Mouse (Mus musculus) kidney, adult 9 months (tissue): Measurements from ENCODE around the gene Lyrm9.

ENCODE experiments used
- DNase-seq: peaks from one replicate; pipeline ENCODE4 v3.0.0; 2022

Gene Lyrm9

DNA sequence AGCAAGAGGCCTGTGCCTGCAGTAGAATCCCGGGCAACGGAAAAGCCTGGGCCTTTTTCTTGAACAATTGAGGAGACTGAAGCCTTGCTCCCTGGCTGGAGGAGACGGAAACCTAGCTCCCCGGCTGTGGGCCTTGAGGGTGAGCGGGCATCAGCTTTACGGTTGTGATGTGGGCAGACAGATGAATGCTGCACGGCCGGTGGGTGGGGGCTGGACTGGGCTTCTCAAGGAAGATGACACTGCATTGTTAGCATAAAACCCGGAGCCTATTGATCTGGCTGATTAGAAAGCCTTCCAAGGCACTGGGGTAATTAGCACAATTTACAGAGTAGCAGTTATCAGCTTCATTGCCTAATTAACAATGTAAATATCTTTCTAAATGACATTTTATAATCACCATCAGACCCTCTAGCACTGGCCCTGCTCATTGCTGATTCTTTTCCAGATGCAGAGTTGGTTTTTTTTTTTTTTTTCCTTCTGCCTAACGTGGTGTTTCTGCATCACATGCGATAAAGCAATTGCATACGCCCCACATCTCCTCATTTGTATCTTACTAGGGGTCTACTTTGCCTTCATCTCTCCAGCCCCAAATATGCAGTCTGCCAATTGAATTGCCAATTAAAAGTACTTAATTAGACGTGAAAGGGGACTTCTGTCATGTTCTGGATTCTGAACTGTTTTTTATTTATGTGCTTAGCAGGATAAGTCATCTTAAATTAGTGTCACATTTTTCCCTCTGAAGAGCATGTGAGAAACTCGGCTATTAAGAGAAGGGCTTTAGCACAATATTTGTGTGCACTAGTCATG lies 10.2 kb upstream of the Lyrm9 start:
- no peak for DNase-seq

DNA sequence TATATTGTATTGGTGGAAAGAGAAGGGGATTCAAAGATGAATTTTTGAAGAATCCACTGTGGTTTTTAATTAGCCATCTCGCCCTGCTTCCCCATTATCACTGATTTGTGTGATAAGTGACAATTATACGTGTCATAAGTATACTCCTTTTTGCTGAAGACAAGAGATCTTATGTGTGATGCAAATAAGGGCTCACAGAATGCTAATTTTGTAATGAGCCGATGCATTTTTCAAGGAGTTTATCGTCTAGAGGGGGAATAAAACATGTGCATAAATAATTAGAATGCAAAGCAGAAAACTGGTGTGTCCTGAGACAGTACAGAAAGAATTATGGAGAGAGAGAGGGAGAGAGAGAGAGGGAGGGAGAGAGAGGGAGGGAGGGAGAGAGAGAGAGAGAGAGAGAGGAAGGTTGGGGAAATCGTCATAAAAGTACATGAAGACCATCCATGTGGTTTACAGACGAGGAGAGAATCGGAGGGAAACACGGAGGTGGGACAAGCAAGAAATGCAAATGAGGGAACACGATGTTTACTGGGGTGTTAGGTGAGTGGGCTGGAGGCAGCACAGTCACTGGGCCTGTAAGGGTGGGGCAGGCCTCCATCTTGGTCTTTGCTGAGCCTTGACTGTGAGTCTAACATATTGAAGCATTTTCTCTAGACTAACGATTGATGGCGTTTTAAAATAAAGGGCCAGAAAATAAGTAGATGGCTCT lies 8.9 kb upstream of the Lyrm9 start:
- no peak for DNase-seq

DNA sequence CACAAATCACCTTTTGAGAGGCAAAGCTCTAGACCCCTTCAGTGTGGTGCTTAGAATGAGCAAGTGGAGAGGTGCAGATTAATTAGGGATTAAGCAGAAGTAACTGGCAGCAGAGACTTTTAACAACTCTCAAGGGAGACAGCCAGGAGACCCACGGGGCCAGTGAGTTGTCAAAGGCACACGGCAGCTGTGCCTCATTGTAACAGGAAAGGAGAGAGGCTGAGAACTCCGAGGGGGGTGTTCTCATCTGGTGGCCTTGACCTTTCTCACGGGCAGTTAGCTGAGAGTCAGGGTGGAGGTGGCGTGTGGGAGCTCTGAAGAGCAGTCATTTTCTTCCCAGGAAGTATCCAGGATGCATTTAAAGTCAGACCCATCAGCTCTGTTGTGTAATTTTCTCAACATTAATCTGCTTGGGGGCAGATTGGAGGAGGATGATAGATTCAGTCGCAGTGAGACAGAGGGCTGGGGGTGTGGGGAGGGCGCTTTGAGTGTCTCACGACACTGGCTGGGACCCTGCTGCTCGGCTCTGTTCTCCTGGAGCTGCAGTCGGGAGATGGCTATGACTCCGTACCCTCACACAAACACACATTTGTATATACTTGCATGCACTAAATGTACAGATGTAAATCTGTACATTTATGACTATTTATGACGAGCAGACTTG lies 5.9 kb upstream of the Lyrm9 start:
- no peak for DNase-seq

DNA sequence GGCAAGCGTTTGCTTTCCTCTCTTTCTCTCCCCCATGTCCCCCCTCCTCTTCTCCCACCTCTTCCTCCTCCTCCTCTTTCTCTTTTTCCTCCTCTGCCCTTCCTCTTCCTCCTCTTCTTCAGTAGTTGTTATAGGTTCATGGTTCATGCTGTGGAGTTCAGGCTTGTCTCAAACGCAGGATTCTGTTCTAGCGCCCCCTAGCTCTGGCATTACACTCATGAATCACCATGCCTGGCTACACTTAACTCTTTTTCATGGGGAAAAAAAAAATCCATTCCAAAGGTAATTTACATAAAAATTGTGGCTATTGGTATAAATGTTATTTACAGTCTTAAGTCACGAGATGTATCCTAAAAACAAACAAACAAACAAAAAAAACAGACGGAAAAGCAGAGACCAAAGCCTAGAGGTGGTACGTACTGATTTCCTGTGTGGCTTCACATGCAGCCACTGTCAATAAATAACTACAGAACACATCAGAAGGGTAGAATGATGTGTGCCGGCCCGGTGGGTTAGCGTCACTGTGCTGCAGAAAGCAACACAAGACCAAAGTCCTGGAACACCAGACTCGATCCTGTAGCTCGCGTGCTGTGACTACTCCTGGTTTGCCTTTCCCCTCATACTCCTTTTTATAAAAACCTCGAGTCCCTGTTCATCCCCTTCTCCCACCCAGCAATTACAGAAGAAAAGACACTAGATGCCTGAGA lies 3.4 kb upstream of the Lyrm9 start:
- DNase-seq: peak; percentile 75

DNA sequence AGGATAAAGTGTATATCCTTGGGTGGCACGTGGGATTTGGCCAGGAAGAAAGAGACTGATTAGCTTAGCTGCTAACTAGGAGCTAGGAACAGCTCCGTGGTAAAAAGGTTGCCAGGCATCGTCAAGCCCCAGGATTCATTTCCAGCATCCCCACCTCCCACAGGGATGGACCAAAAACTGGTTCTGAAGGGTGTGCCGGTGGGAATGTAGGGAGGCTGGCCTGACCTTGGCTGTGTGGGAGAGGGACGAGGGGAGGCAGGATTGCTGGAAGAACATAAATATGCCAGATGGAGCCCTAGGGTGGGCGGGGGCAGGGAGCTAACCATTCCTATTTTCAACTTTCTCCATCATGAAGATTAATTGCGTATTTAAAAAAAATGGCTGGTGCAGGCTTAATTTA lies 1.2 kb downstream of the Lyrm9 start:
- no peak for DNase-seq

DNA sequence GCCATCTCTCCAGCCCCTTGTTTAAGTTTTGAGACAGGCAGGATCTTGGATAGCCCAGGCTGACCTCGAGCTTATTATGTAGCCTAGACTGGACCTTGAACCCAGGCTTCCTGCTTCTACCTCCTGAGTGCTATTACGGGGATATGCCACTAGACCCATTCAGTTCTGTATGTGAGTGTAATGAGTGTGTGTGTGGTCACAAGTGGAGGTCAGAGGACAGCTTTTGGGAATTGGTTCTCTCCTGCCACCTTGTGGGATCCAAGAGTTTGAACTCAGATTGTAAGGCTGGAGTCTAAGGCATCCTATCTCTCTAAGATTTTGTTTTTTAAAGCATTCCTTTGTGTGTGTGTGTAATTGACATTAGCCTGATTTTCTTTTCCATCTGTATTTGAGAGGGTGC lies 2.0 kb downstream of the Lyrm9 start:
- DNase-seq: peak; percentile 67

DNA sequence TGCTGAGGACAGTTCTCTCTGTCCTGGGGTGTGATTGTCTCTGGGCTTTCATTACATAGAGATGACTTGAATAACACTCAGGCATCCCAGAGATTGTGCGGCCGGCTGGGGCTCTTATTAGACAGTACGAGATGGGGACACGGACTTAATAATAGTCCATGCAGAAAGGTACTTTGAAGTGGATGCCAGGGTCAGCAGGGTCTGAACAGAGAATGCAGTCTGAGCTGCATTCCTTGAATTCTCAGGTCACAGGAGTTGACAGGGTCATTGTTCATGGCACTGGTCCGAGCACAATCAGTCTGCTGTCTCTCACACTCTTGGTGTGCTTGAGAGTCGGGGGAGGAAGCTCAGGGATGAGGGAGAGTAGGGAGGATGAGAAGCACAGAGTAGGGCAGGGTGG lies 3.0 kb downstream of the Lyrm9 start:
- peak; percentile 54 for DNase-seq

DNA sequence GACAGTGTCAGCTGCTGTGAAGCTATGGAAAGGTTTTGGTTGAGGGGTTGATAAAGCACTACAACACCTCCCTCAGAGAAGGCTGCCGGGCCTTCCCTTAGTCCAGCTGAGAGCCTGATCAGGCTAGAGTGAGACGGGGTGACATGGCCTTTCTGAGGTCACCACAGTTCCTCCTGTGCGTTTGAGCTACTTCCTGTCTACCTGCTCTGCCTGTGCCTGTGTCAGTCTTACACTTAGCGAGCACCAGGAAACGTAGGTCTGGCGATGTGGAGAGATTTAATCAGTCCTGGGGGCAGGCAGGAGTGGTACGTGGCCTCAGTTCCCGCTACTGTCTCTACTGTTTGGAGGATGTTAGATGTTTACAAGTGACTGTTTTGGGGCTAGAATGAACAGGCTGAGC lies 3.8 kb downstream of the Lyrm9 start:
- DNase-seq: no peak

DNA sequence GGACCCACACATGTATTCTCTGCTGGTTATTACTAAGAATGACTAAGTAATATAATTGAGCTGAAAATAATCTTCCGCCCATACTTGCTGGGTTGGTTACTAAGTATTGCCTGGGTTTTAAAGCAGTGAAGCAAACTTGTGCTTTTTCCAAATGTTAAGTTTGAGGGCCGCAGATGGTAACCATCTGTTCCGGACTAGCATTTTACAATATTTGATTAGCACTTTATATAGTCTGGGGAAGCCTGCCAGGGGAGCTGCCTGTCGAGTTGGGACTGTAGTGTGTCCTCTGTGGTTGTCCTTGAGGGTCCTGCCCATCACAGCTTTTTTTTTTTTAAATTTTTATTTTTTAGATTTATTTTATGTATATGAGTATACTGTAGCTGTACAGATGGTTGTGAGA lies 5.3 kb downstream of the Lyrm9 start:
- DNase-seq: no peak

DNA sequence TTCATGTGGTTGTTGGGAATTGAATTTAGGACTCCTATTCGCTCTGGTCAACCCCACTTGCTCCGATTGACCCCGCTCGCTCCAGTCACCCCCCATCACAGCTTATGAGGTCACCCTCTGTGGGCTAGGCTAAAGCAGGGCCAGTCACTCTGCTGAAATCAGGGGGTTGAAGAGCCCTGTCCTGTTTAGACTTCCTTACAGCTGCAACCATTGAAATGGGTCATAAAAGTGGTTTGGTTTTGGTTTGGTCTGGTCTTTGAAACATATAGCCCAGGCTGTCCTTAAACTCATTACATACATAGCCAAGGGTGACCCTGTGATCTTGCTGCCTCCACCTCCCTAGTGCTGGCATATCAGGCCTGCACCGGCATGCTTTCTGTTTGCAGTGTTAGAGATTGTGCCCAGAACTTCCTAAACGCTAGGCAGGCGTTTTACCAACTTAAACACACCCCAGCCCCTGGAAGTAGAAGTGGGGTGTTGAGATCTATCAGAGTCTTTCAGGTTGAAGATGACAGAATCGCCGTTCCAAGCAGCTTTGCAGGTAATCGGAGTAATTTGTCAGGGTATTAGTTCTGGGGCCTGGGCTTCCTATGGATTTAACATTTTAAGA lies 5.8 kb downstream of the Lyrm9 start:
- no peak for DNase-seq

DNA sequence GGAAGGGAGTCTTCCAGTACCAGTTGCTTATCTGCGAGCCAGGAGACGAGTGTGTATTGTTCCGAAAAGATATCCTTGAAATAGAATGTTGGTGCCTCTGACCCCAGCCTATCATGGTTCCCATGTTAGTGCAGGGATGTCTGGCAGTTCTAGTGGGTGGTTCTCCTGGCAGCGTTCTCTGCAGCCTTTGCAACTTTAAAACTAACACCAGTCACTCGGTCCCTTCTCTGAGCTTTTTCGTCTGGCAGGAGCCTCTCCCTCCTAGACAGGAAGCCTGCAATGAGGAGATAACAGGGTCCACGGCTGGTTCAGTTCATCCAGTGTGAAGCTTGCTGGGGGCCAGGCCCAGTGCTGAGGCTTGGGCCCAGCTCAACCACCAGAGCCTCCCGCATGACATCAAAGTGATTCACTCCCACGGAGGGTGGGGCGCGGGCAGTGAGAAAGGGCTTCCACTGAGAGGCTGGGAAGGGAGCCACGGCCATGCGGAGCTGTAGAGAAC lies 6.5 kb downstream of the Lyrm9 start:
- DNase-seq: peak; percentile 62

DNA sequence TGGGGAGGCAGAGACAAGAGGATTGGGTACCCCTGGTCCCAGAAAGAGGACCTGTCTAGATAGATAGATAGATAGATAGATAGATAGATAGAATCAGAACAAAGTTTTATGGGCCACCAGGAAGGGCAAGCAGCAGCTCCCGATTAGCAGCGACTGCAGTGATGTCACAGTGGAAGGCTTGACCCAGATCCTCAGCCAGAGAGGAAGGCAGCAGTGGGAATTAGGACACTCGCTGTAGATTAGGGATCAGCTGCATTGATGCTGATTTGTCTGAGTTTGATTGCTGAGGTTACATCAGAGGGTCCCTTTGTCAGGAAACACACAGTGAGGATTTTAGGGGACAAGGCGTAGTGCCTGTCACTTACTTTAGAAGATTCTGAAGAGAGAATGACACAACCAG lies 10.1 kb downstream of the Lyrm9 start:
- DNase-seq: no peak

DNA sequence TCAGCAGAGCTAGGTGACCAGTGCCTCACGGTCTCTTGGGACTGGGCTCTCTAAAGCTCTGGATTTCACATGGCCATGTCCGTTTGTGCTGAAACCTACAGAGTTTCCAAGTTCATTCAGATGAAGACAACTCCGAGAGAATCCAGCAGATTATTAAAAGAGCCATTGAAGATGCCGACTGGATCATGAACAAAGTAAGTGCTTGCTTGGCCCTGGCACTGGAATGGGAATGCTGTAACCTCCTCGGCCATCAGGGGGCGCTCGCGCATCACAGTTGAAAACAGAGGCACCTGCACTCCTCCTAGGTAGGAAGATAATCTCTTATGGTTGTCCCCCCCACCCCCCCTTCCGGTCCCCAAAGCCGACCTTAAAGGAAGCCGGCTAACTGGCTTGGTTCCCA lies 11.6 kb downstream of the Lyrm9 start:
- peak; percentile 67 for DNase-seq

DNA sequence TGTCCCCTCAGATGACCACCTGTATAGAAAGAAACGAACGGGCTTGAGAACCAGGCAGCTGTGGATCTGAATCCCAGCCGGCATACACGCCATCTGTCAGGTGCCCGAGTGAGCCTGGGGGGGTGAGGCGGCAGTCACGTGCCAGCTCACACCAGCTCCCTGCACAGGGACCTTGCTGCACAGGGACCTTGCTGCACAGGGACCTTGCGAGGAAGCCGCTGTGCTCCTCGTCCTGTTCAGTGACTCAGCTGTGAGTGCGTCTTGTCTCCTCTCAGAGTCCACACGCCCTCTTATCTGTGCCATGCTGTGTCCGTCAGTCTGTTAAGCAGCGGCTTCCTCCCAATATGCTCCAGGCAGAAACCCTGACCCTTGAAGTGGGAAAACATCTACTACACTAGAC lies 13.1 kb downstream of the Lyrm9 start:
- DNase-seq: no peak

DNA sequence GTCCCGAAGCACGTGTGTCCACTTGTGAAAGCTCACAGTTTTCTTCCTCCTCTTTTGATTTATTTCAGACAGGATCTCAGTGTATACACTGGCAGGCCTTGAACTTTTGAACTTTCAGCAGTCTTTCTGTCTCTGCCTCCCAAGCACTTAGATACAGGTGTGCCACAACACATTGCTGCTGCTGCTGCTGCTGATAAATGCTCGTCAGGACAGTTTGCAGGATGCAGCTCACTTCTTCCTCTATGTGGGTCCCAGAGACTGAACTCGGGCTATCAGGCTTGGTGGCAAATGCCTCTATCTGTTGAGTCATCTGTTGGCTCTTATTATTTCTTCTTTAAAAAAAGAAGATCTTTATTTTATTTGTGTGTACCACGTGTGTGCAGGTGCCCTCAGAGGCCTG lies 13.8 kb downstream of the Lyrm9 start:
- no peak for DNase-seq

DNA sequence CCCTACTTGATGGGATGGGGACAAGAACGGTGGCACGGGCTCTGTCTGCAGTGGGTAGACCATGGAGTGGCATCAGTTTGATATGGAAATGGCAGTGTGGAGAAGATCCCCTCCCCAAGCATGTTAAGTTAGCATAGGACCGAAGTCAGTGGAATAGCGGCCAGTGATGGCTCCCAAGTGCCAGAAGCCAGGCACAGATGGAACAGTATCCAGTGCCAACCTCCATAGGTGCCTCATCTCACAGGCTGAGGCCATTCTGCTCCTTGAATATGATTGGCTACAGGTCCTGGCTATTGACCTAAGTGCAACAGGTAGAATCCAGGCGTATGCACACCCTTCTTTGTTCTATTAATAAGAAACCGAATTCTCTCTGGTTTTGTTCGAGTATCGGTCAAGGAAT lies 15.6 kb downstream of the Lyrm9 start:
- no peak for DNase-seq

DNA sequence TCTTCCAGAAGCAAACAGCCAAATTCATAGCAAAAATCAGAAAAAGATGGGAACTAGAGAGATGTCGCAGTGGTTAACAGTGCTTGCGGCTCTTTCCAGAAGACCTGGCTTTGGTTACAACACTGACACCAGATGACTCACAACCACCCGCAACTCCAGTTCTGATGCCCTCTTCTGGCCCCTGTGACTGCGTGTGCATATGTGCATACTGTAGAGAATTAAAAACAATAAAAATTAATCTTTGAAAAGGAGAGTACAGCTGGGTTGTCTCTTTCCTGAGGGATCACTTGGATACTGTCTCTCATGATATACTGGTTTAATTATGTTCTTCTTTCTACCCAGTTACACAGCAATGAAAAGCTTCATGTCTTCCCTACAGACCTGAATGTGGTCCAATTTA lies 20.2 kb downstream of the Lyrm9 start:
- DNase-seq: peak; percentile 2

DNA sequence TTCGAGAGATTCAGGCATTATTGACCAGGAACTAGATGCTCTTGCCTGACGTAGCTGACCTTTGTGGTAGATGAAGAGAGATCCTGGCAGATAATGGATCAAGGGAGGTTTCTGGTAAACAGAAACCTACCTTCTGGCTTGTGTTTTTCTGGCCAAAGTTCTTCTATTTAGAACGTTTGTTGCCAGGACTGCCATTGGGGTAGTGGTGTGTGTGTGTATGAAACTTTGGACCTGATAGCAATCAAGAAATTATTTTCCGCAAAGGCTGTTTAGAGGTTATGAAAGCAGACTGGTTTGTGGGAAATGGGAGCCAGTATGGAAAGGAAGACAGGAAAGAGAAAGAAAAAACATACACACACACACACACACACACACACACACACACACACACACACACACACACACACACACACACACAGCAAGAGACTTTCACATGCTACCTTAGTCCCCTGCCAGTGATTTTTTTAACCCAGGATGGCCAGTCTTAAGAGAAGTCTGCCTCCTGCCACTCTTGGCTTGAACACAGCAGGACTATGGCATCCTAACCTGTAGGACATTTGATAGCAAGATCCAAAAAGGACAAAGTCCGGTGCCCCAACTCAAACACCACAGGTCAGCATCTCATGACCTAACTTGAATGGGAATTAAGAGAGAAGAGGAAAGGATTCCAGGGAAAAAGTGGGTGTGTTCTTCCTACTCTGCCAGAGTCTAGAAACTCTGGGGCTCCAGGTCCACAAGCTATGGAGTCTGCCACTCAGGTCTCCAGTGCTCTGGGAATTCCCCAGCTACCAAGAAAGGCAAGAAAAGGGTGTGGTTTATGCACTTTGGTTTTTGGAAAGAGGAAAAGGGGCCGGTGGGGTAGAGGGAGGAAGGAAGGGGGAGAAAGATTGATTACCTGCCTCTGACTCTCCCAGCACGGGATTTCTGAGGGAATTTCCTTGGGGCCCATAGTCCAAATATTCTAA lies 21.8 kb downstream of the Lyrm9 start:
- DNase-seq: peak; percentile 22

DNA sequence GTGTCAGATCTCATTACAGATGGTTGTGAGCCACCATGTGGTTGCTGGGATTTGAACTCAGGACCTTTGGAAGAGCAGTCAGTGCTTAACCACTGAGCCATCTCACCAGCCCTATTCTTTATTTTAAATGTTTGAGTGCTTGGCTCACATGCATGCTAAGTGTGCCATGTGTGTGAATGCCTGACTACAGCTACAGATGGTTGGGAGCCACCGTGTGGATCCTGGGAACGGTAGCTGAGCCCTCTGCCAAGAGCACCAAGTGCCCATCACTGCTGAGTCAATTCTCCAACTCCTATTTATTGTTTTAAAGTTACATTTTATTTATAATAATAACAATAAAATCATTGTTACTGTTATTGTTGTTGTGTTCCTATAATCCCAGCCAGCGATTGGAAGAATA lies 23.5 kb downstream of the Lyrm9 start:
- DNase-seq: no peak

DNA sequence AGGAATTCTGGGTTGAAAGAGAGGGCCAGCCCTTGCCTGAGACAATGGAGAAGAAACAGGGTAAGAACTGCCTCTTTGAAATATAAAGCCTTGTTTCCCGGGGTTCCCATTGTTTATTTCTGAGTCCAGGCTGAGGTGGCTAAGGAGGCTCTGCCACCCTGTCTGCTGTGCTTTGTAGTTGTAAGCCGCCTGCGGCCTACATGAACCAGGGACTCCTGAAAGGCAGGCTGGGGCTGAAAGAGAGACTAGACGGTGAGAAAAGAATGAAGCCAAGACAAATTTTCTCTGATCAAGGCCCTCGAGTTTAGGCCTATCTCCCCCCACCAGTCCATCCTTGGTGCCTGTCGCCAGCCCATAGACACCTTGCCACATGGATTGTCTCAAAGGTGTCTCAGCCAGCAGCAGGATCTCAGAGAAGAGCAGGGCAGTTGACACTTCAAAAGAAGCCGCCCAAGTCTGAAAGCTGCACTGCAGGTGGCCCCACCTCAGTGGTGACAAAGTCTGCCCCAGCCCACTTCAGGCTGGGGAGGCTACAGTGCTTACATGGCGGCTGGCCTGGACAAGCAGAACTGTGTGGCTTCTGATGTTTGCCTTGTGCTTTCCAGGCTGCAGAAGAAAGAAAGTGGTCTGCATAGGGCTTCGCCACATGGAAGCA lies 25.0 kb downstream of the Lyrm9 start:
- DNase-seq: no peak

DNA sequence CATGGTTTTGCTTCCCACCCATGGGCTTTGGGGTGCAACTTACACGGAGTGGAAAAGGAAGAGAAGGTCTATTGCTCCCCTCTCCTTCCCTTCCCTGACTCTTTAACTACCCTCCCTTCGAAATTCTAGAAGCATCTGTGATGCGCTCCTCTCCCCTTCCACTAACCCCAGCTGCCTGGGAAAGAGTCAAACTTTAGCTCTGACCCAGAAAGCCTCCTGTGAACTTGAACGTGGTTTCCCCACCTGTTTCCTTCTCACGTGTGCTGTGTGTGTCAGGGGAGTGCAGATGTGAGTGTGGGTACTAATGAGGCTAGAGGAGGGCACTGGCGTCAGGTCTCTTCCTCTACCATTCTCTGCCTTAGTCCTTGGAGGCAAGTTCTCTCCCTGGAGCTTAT lies 25.5 kb downstream of the Lyrm9 start:
- no peak for DNase-seq
